Mouse (Mus musculus): ENCODE results near the gene Grem1.

DNA sequence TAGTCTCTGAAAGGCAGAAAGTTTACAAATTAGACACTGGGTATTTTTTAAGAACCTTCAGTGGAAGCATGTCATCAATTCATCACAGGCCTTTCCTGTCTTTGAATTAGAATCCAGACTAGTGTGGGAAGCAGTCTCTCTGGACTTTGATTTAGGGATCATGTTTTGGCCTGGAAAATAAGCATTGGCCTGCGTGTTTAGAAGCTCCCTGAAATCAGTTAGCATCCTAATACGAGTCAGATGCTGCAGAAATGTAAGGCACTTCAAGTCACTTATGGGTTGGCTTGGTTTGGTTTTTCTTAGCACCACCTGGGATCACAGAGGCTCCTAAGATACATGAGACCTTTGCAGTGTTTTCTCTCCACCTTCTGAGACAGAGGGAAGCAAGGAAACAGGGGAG lies 43.6 kb downstream of the Grem1 start:
- TF ChIP-seq POLR2A (IDR thresholded peaks at IDR 0.05; ENCODE audit: extremely low read depth, insufficient read depth, low read length) (no peak), CTCF (IDR thresholded peaks at IDR 0.05; ENCODE audit: low read depth, low read length) (no peak)
